Mouse (Mus musculus) liver, embryonic 14.5 days (tissue): Measurements from ENCODE around the gene Map1lc3b. TPM values are rescaled to one million over a fixed set of nuclear protein-coding genes. Genes with fewer than 3 reads are reported as not detected.

ENCODE experiments used
- ATAC-seq: fragments of 200-750 bp; cut with Nextera tagmentation; 2 replicates; pipeline ENCODE4 v1.8.0; 2017; ENCODE audit warnings: moderate number of reproducible peaks, mild to moderate bottlenecking, moderate library complexity; ENCODE audit not compliant: insufficient read depth
- DNase-seq, 3 experiments: peaks; one replicate each; pipeline ENCODE4 v3.0.0-alpha.2; 2012 to 2013; ENCODE audit warnings: low read depth in 3 of 3, low spot score in 3 of 3
- H3K27ac ChIP-seq: fragments of 300-500 bp; sonication (generic); 2 replicates; pipeline ENCODE4 v1.5.1; 2014; ENCODE audit warnings: moderate library complexity, mild to moderate bottlenecking, control low read depth, inconsistent platforms
- H3K27me3 ChIP-seq: fragments of 300-500 bp; sonication (generic); 2 replicates; pipeline ENCODE4 v1.6.1; 2014; ENCODE audit warnings: mild to moderate bottlenecking, low read length, moderate library complexity; ENCODE audit not compliant: control insufficient read depth, insufficient read depth
- H3K36me3 ChIP-seq: fragments of 300-500 bp; sonication (generic); replicated peaks from 2 replicates; pipeline ENCODE4 v1.6.1; 2014; ENCODE audit warnings: low read depth; ENCODE audit not compliant: control insufficient read depth, insufficient read depth
- H3K4me1 ChIP-seq, 2 experiments: fragments of 200-500 bp in 1 of 2; fragments of 300-500 bp in 1 of 2; sonication (generic) in 1 of 2; replicated peaks; 2 replicates each; pipeline ENCODE4 v1.6.1; 2012 to 2014; ENCODE audit warnings: antibody characterized with exemption in 1 of 2, inconsistent platforms in 1 of 2, low read length in 1 of 2; ENCODE audit not compliant: control insufficient read depth in 2 of 2, insufficient read depth in 2 of 2
- H3K4me2 ChIP-seq: fragments of 300-500 bp; sonication (generic); 2 replicates; pipeline ENCODE4 v1.6.1; 2014; ENCODE audit warnings: low read depth, mild to moderate bottlenecking, control low read depth, moderate library complexity
- H3K4me3 ChIP-seq, 2 experiments: fragments of 200-500 bp in 1 of 2; fragments of 300-500 bp in 1 of 2; sonication (generic) in 1 of 2; 2 replicates each; pipeline ENCODE4 v1.5.1; 2012 to 2014; ENCODE audit warnings: low read depth in 2 of 2, low read length in 2 of 2, mild to moderate bottlenecking in 2 of 2, control low read depth in 1 of 2, inconsistent platforms in 1 of 2, moderate library complexity in 1 of 2; ENCODE audit not compliant: insufficient read depth in 1 of 2
- H3K9ac ChIP-seq: fragments of 300-500 bp; sonication (generic); replicated peaks from 2 replicates; pipeline ENCODE4 v1.6.1; 2014; ENCODE audit warnings: mild to moderate bottlenecking, control low read depth, moderate library complexity
- H3K9me3 ChIP-seq: fragments of 300-500 bp; sonication (generic); 2 replicates; pipeline ENCODE4 v1.6.1; 2016; ENCODE audit warnings: low read length, mixed read lengths; ENCODE audit not compliant: control insufficient read depth
- CTCF ChIP-seq: IDR thresholded peaks from 2 replicates; pipeline ENCODE4 v1.5.1; 2016; ENCODE audit warnings: antibody characterized with exemption, low read depth, control low read depth
- EP300 ChIP-seq: IDR thresholded peaks from 2 replicates; pipeline ENCODE4 v1.6.1; 2016; ENCODE audit warnings: antibody characterized with exemption, low read depth
- WGBS: fragments of 180-500 bp; shearing (Covaris S2); extraction: QIAGEN DNeasy Blood & Tissue Kit; methylation state at CpG from one replicate; pipeline ENCODE4 v1.1.7; 2014; ENCODE audit not compliant: insufficient replicate concordance; 5-methylcytosine and 5-hydroxymethylcytosine counted together
- polyA plus RNA-seq, 2 experiments: library from polyadenylated mRNA; depleted of rRNA in 1 of 2; stranded (reverse) in 1 of 2; unstranded in 1 of 2; fragments of >200 nt; fragmentation: Nextera tagmentation in 1 of 2; extraction: Ambion mirVana in 1 of 2; gene quantifications; 2 replicates each; pipeline versions ENCODE4 v1.2.1 to v1.2.3; 2012 to 2014

The Map1lc3b gene
- polyA plus RNA-seq, 2 experiments = 20.9 to 147 TPM

DNA sequence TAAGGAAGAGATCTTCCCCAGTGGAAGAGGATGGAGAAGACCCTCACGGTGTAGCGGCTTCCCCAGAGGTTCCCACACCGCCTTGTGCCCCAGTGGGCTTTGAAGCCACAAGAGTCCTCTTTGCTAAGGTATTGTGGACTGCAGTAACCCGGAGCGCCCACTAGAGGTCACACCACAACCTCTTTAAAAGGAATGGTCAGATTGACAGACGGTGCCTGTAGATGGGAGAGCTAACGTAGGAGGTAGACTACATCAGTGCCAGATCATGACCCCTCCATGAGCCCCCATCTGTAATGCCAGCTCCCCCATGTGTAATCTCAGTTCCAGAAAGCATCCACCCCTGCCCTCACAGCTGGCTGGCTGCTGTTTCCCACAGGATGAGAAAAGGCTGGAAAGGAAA, 43.0 kb upstream of the Map1lc3b start:
- H3K27ac ChIP-seq = no peak overlapping the region
- no peaks in the 10 kb centered on the region for H3K27me3 ChIP-seq
- DNase-seq (peak; percentile 52 to 62 (median 57)), ATAC-seq (no peak)
- WGBS = 10% methylated on average over 7 of the region's 7 CpGs
- H3K4me1 ChIP-seq = no peaks in the 10 kb centered on the region
- no peaks in the 10 kb centered on the region for H3K36me3 ChIP-seq
- H3K4me3 ChIP-seq = no peak overlapping the region
- H3K4me2 ChIP-seq = no peak overlapping the region
- H3K9ac ChIP-seq = no peak overlapping the region
- no peaks in the 10 kb centered on the region for H3K9me3 ChIP-seq
- peak; percentile 94 for TF ChIP-seq CTCF
- no peak for TF ChIP-seq EP300

DNA sequence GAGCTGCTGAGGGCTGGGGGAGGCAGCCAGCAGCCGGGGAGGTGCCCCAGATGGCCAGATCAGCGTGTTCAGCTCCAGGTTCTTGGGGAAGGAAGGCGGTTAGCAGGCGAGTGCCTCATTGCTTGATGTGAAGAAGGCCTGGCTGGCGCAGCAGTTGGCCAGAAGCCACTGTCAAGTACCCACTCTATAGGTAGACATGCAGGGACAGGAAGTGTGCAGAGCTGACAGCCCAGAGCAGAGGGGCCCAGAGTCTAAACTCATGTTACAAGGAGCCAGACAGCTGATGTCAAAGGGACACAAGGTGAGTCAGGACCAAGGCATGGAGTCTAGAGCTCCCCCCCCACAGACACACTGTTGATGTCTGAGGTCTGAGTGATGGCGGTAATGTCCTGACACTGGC, 40.1 kb upstream of the Map1lc3b start:
- Histone ChIP-seq H3K27ac (no peak overlapping the region), H3K4me3 (no peak overlapping the region), H3K9ac (no peak overlapping the region), H3K9me3 (no peaks in the 10 kb centered on the region), H3K4me1 (no peaks in the 10 kb centered on the region), H3K36me3 (peaks cover 2% of the 10 kb centered on the region; the same call in 1 of the 2 replicates), H3K4me2 (no peak overlapping the region), H3K27me3 (no peaks in the 10 kb centered on the region)
- DNase-seq (no peak), ATAC-seq (no peak)
- no peak for TF ChIP-seq CTCF
- no peak for TF ChIP-seq EP300
- 85% methylated on average over 6 of the region's 6 CpGs for WGBS

DNA sequence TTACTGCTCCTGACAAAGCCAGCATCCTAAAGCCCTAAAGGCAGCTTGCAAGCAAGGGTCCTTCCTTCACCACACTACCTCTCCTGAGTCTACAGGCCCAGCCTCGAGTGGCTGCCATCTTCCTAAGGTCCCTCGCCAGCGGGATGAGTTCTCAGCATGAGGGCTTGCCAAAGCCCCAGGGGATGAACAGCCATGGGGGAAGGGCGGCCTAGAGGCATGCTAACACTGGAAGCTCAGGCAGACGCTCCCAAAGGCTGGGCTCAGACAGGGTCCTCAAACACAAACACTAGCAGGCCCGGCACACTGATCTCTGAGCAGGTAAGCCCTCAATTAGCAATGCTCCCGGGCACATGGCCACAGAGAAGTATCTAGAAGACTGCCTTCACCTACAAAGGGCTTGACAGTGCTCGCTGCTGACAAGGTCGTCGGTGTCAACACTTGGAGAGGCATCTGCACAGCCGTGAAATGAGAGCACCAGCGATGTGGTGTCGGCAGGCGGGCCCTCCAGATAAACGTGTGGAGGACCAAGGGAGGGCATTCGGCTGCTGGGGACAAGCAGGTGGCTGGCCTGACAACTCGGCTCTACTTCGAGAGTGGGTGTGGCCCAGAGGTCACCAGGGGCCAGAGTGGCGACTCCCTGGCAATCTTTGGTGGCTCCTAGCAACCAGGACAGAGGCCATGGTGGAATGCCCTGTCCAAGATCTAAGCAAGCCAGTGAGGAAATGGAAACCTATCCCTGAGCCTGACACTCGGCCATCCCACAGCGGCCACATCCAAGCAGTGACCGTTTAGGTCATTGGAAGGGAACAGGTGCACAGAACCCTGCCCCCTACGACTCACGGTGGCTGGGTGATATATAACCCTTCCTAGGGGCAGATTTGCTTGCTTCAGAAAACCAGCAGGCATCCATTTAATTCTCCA, 38.8 kb upstream of the Map1lc3b start:
- H3K27ac ChIP-seq = no peak overlapping the region
- DNase-seq = no peak
- no peaks in the 10 kb centered on the region for H3K9me3 ChIP-seq
- WGBS = 75% methylated on average over 24 of the region's 24 CpGs
- ATAC-seq = no peak
- H3K4me3 ChIP-seq = no peak overlapping the region
- H3K4me1 ChIP-seq = no peaks in the 10 kb centered on the region
- H3K27me3 ChIP-seq = no peaks in the 10 kb centered on the region
- TF ChIP-seq CTCF = no peak
- TF ChIP-seq EP300 = no peak
- peaks cover 2% of the 10 kb centered on the region; the same call in 1 of the 2 replicates for H3K36me3 ChIP-seq
- H3K9ac ChIP-seq = no peak overlapping the region
- no peak overlapping the region for H3K4me2 ChIP-seq

- no peak overlapping the region for H3K4me2 ChIP-seq
- H3K4me3 ChIP-seq = no peak overlapping the region
- no peak for ATAC-seq
Measured at GRCm38 (mm10) chr8:121552506-121552905, 37.7 kb upstream of the Map1lc3b start.

GRCm38 (mm10) chr8:121553831-121554475, 36.2 kb upstream of the Map1lc3b start:
- DNase-seq (no peak), ATAC-seq (no peak)
- WGBS = 86% methylated on average over 32 of the region's 32 CpGs
- Histone ChIP-seq H3K4me2 (no peak overlapping the region), H3K9me3 (no peaks in the 10 kb centered on the region), H3K27me3 (no peaks in the 10 kb centered on the region), H3K36me3 (peaks cover 2% of the 10 kb centered on the region; the same call in 1 of the 2 replicates), H3K27ac (no peak overlapping the region), H3K4me3 (no peak overlapping the region), H3K4me1 (no peaks in the 10 kb centered on the region), H3K9ac (no peak overlapping the region)
- TF ChIP-seq CTCF (no peak), EP300 (no peak)

More at GRCm38 (mm10) chr8:121552506-121552905, 37.7 kb upstream of the Map1lc3b start:
- H3K9me3 ChIP-seq = no peaks in the 10 kb centered on the region
- no peaks in the 10 kb centered on the region for H3K27me3 ChIP-seq
- WGBS = 81% methylated on average over 9 of the region's 9 CpGs
- H3K27ac ChIP-seq = no peak overlapping the region
- H3K4me1 ChIP-seq = no peaks in the 10 kb centered on the region
- no peak for DNase-seq
- H3K36me3 ChIP-seq = peaks cover 2% of the 10 kb centered on the region; the same call in 1 of the 2 replicates
- no peak overlapping the region for H3K9ac ChIP-seq
- no peak for TF ChIP-seq CTCF
- TF ChIP-seq EP300 = no peak
